Mouse (Mus musculus) R1 (cell line): ENCODE results near the gene Tmem11.

ENCODE experiments used
- DNase-seq: peaks from one replicate; pipeline ENCODE4 v3.0.0-alpha.2; 2018; ENCODE audit warnings: low read depth, low spot score

Tmem11 gene

DNA sequence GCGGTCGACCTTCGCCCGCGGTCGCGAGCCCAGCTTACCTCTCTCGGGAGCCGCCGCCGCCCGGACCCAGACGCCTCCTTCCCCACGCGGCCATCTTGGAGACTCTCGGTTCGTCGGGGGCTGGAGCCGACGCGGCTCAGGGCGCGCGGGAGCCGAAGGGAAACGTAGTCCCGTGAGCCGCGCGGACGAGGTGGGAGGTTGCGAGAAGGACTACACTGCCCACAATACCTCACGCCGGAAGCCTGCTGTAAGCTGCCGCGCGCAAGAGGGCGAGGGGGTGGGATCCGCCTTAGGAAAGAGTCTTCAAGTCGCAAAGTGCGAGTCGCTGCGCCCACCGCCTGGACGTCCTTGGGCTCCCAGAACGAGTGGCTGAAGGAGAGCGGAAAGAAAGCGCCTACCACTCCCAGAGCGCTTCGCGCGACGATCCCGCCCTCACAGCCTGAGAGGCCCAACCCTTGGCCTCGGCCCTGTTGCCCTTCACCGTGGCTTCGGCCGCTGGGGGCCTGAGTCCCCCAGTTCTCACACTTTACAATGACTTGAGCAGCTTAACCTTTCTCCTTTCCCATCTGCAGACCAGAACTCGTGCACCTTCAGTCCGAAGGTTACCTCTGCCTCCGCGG, at the start of gene Tmem11:
Tmem11 (minus strand) TSS at position 598 of the 620 bp plus-strand sequence.
- DNase-seq = peak; percentile 99

DNA sequence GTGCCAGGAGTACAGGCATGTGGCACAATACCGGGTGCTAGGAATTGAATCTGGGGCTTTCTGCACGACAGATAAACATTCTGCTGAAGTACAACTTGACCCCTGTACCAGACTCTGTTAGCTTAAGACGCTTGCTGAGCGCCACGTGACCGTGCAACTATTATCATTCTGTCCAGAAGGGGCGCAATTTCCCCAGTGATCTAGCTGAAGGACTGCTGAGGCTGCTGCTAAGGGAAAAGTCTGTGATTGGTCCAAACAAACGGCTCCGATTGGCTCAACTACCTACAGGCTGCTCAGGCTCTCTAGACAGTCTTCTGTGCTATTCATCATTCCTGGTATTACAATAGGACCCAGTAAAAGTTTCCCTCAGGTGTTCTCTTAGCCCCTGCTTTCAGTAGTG, 48.2 kb upstream of the Tmem11 start:
- DNase-seq = peak; percentile 98

DNA sequence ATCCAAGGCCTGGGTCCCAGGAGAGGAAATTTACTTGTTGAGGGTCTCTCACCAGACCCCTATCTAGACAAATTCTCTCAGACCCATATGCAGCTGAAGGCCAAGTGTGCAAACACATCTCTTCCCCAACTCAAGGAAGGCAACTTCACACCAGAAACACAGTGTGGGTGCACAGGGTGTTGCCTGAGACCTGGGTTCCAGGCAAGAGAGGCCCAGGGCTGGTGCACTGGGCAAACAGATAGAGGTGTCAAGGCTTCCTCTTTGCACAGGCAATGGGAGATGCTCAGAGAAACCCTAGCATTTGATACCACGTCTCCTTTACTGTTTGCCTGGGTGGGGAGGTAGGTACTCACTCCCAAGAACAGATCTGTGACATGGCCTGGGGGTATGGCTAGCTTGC, 45.9 kb upstream of the Tmem11 start:
- DNase-seq = no peak

DNA sequence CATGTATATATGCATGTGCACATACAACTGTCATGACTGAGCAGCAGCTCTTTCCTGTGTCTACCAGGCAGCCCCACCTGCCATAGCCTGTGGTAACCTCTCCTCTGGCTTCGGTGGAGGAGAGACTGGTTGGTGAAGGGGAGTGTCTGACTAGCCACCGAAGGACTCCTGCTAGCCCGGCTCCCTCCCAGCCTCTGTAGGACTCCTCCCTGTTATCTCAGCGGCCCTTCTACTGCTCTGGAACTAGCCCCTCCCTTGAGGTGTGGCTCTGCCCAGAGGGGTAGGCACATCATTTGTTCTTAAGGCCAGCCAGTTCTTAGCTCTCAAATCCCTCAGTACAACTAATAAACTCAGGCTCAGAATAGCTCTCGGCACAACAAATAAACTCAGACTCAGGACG, 45.4 kb upstream of the Tmem11 start:
- DNase-seq = peak; percentile 92

DNA sequence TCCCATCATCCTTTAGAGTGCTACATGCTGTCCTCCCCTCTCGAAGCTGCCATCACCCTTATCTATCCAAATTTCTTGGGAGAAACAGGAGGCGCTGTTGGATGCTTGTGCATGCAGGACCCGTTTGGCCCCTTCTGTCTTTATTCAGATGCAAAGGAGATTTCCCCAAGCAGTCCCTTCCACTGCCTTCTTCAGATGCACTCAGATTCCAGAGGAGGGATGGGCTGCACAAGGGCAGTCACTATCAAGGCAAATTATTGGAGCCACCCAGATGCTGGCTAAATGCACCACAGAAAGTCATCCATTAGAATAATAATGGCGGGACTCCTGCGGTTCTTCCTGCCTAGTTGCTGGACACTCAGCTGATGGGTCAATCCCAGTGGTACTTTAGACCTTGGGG, 43.9 kb upstream of the Tmem11 start:
- peak; percentile 98 for DNase-seq

DNA sequence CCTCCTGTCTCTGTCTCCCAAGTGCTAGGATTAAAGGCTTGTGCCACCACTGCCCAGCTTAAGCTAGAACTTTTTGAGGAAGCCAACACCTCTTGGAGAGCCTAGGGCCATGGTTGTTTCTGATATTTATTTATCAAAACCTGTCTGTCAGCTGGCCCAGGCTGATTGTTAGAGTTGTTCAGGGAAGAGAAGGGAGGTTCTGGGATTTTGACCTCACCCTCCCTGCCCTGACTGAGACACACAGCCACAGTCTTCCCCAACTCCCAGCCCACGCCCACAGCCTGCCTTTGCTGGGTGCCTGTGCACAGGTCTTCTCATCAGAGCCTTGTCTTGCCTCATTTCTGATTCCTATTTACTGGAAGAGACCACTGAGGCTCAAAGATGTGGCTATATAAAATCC, 43.1 kb upstream of the Tmem11 start:
- DNase-seq = peak; percentile 72

DNA sequence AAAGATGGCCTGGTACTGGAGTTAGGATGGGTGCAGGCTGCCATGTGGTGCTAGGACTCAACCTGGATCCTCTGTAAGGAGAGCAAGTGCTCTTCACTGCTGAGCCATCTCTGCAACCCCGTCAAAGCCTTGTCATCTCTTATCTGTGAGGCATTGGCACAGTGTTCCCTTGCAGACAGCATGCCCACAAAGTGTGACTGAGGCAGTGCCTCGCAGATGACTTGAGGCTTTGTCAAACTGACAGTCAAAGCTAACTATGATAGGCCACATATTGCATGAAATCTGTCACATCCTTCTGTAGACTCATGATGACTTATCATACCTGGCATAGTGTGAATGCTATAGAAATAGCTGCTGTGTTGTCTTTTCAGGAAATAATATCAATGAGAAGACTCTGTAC, 40.9 kb upstream of the Tmem11 start:
- DNase-seq = no peak

DNA sequence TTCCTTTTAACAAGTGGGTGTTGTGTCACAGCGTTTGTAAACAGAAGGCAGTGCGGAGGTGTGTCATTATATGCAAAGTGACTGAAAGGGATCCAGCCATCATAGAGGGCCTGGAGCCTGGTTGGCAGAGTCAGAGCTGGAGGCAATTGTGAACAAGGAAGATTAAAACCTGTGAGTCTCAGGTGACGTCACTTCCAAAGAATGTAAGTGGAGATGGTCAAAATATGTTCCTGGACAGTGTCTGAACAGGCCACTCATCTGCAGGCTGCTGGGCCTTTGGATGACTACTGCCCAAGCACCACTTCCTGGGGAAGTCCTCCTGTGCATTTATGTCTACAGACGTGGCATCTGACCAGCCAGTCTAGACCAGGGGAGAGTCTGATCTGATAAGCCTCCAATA, 36.1 kb upstream of the Tmem11 start:
- DNase-seq = no peak

DNA sequence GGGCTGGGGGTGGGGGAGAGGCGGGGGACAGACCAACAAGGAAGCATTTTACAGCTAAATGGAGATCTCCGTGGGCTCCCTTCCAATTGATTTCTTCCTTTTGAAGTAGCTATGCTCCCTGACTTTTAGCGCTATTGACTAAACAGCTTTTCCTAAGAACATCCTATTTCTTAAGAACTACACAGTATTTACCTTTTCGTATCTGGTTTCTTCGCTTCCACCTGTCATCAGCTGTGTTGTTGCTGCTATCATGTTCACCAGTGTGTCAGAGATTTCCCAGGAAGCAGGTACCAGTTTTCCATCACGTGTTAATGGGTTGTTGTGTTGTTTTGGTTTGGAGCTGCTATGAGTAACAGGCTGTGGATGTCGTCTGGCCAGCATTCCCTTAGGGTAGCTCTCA, 35.4 kb upstream of the Tmem11 start, which contains the start of gene Natd1:
Natd1 (minus strand) TSS at position 260 of the 400 bp plus-strand sequence.
- no peak for DNase-seq

DNA sequence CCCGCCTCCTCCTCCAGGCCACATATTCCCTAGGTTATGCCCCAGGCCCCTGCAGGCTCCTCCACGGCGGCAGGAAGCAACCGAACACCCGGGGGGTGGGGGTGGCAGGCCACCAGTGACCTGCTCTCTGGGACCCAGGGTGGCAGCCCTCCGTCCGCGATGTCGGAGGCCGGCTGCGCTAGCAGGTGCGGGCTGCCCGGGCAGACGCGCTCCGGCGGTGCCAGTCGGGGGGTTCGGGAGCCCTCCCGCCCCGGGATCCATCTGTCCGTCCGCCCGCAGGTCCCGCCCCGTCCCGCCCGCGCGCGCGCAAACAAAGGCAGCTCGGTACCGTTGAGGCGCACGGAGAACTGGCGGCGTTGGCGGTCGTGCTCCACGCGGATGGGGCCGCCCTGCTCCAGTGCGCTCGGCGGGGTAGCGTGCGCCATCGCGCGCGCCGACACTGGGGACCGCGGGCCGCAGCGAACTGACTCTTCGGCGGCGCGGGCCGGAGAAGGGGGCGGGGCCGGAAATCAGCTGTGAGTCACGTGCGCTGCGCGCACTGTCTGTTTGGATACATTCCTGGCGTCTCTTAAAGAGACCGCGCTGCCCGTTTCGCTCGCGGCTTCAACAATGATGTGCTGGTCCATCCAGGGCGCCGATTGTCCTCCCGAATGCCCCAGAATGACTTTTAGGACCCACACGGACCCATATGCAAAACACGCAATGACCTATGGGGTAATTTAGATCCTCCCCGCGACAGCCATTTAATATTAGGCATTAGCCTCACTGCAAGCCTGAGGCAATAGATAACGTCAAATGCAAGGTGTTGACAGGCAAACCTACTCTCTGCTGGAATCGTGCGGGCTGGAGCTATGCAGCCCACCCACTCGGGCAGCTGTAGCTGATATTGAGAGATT, 34.5 kb upstream of the Tmem11 start:
- DNase-seq = peak; percentile 90

DNA sequence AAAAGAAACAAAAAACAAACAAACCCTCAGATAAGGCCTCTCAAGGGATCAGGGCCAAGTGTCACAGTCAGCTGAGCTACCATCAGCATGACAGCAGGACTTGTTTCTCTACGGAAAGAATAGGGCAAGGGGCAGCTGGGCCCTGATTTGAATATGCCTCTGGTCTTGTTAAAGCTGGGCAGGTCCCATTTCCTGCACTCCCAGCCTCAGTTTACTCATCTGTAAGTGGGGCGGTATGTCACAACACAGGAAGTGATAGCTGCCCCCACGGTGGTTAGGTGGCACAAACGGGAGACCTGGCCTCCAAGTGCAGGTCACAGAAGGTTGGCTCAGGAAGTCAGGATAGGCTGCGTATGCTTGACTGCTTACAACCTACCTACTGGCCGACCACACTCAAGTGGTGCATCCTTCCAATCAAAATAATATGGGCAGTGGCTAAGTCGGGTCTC, 33.5 kb upstream of the Tmem11 start:
- no peak for DNase-seq

DNA sequence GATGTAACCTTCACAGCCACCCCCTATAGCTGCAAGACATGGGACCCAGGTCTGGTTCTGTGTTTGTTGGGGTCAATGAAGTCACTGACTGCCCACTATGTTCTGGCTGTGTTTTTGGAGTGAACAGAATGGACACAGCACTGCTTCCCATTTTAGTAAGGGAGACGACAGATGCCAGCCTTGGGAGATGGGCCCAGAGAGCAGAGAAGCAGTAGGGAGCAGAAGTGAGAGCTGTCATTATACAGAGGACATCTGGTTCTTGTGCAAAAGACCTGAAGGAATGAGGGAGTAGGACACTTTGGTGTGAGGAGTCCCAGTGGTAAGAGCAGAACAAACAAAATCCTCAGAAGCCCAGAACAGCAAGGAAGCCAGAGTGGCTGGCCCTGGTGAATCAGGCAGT, 30.6 kb upstream of the Tmem11 start:
- no peak for DNase-seq

DNA sequence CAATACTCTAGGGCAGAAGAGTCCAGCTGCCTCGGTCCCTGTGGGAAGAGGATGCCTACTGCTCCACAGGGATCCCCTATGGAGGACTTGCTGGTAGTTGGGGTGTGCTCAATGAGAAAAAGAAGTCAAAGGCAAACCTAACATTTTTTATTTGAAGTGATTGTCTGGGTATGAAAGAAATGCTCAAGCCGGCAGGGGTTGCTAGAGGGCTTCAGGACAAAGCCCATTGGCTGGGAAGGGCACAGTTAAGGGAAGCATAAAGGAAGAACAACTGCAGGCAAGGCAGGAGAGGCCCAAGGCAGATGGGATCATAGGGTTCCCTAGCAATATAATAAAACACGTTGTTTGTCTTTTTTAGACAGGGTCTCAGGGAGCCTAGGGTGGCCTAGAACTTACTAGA, 29.0 kb upstream of the Tmem11 start:
- peak; percentile 55 for DNase-seq

DNA sequence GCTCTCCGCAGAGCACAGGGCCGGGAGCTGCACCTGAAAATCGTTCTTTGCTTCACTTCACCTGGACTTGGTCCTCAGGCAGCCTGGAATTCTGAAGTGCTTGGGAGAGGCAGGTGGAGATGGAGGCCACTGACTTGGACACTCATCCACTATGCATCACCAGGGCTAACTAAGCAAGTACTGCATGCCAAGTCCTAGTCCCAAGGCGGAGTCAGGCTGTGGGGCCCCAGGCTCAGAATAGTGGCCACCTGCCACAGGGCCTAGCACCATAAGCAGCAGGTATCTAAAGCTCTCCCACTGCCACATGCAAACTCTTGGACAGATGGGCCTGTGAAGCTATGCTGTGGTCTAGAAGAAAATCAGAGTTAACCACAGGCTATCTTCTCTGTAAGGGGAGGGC, 27.4 kb upstream of the Tmem11 start:
- no peak for DNase-seq

DNA sequence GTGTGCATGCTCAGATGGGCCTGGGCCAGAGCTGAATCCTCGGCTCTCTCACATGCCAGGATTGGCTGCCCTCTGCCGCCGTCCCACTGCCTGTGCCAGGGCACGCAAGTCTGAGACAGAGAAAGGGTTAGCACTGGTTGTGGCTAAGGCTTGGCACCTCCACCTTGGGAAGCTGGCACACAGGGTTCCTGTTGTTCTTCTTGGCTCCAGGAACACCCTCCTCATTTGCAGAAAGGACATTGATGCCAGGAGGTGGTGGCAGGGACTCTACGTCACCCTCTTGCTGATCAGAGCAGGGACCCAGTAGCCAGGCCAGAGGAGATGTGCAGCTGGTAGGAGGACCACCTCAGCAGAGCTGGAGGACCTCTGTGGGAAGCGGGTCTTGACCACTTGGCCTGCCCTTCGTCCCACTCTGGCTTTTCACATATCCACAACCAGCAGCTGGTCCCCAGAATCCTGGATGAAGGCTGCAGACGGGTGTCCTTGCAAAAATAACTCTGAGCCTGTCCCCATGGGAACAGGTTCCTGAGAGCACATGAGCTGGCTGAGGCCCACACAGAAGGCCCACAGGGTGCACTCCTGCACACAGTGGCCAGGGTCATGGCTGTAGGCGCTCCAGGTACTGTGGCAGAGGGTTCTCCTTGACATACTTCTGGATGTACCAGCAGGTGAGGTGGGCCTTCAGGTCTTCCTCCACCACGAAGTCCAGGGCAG, 26.5 kb upstream of the Tmem11 start:
- no peak for DNase-seq

DNA sequence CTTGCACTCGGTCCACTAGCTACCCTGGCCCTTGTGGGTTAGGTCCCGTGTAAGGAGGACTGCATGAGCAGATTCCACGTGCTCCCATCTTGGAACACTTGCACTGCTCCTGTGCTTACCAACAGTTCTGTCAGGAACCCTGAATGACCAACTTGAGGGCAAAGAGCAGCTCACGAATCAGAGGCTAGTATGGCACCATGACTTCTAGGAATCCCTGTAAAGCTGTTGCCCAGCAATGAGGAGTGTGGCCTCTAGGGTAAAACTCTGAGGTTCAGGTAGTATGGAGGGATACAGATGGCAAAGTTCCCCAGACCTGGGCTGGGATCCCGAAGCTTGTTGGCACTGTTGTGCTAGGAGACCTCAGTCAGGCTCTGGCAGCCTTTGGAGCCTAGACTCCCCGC, 24.6 kb upstream of the Tmem11 start:
- no peak for DNase-seq

DNA sequence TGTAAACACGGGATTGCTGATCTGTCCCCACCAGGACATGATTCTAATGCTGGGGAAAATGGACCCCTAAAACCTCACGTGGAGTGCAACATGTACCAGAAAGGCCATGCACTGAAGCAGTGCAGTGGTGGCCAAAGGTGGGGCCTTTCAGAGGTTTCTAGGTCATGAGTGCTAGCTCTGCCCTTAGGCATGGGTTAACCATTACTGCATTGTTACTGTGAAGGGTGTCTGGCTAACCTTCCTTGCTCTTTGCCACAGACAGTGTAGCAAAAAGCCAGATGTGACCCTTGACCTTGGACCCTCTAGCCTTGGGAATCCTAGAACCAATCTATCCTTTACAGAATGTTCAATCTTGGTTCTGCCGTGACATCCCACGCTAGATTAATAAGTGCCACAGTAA, 23.4 kb upstream of the Tmem11 start:
- no peak for DNase-seq

DNA sequence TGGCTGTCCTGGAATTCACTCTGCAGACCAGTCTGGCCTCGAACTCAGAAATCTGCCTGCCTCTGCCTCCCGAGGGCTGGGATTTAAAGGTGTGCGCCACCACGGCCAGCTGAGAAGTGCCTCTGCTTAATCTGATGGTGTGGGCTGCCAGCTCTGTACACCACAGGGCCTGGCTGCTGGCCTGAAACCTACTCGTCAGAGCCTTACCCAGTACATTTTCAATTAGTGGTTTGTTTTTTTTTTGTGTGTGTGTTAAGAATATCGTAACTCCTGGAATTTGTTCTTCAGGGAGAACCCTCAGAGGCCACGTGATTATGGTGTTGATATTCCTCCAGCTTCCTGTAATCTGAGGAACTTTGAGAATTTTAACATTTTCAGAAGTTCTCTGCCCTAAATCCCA, 22.9 kb upstream of the Tmem11 start:
- no peak for DNase-seq

DNA sequence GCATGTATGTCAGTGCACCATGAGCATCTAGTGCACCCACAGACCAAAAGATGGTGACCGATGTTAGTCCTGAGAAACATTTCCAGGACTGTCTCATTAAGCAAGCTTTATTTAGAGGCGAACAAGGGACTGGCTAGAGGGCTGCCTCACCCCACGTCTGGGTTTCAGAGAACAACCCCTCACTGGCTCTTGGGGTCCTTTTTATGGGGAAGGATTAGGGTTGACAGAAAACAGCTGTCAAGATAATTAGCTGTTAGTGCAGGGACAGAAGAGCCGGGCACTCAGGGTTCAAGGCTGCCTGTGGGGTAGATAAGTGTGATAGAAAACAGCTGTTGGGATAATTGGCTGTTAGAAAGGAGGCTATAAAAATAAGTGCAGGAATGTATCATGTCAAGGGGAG, 16.8 kb upstream of the Tmem11 start:
- no peak for DNase-seq

DNA sequence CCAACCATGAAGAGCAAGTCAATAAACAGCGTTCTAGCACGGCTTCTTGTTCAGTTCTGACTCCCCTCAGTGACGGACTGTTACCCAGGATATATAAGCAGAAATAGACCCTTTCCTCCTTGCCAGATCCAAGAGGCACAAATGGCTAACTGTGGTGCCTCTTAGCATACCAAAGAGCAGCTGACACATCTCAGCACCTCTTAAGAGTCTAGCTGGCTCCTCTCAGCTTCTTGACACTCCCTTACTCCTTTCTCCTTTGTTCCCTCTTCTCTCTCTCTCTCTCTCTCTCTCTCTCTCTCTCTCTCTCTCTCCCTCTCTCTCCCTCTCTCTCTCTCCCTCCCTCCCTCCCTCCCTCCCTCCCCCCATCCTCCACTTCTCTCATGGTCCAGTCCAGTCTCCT, 11.7 kb upstream of the Tmem11 start:
- DNase-seq = no peak

DNA sequence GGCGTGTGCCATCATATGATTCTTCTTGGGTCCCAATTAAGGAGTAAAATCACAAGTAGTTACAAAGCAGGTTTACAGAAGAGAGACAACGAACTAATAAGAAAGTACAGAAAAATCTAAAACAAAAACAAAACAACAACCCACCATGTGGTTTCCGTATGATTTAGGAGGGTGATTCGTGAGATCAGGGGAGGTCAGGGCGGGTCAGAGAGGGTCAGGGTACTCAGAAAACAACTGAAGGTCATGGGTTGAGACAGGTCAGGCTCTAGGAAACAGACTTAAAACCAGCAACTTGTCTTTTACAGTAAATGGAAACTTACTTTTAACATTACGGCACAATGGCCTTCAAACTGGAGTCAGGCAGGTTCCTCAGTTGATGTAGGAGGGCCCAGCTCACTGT, 11.2 kb upstream of the Tmem11 start:
- DNase-seq = no peak

DNA sequence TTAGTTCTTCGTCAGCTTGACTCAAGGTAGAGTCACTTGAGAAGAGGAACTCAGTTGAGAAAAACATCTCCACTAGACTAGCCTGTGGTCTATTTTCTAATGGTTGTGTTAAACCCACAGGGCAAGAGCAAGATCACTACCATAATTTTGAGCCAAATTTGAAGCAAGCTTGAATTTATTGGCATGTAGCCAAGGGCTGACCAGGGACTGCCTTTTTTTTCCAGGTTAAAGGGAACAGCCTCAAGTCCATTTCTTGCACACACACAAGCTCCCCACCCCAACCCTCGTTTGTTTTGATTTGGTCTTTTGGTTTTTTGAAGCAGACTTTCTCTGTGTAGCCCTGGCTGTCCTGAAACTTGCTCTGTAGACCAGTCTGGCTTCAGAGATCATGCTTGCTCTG, 10.8 kb upstream of the Tmem11 start:
- DNase-seq = no peak
